Mouse (Mus musculus): ENCODE measurements around the gene a. TPM values are rescaled to one million over a fixed set of nuclear protein-coding genes. Genes with fewer than 3 reads are reported as not detected.
"Not testable (repeated sequence)": the region's sequence is repeated elsewhere in the genome, so short reads cannot be mapped to it uniquely, and the experiment has no call there.

The a gene
- polyA plus RNA-seq, 1 experiment, result not detected

- H3K4me3 ChIP-seq (ENCODE audit: insufficient read depth, low read depth, low read length), result no peak overlapping the region
- no peaks in the 10 kb centered on the region for H3K27me3 ChIP-seq (replicated peaks; ENCODE audit: control insufficient read depth, insufficient read depth, low read length)
- no peak for DNase-seq
- no peak overlapping the region for H3K27ac ChIP-seq (ENCODE audit: insufficient read depth, low read depth, low read length)
- H3K4me1 ChIP-seq (ENCODE audit: control insufficient read depth, insufficient read depth, low read length), result no peaks in the 10 kb centered on the region
- TF ChIP-seq POLR2A (IDR thresholded peaks at IDR 0.05; ENCODE audit: low read depth, low read length) (no peak), CTCF (conservative IDR thresholded peaks at IDR 0.05; ENCODE audit: insufficient read depth, insufficient read length, low read depth, low read length) (no peak)
- no peaks in the 10 kb centered on the region for H3K36me3 ChIP-seq (ENCODE audit: control insufficient read depth, insufficient read depth, low read length)
- WGBS, result 89% methylated on average over 5 of the region's 5 CpGs
Measured at GRCm38 (mm10) chr2:154972981-154973380, 181.8 kb downstream of the a start.

DNA sequence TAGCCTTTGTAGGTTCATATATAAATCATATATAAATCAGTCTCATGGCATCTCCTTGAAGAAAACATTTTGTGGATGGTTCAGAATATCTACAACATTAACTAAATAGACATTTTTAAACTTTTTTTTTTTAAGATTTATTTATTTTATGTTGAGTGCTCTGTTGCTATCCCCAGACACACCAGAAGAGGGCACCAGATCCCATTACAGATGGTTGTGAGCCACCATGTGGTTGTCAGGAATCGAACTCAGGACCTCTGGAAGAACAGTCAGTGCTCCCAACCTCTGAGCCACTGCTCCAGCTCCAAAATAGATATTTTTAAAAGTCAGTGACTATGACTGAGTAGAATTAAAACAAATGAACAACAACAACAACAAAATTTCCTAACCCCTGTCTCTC lies 195.4 kb downstream of the a start:
- Histone ChIP-seq H3K27me3 (replicated peaks; ENCODE audit: control insufficient read depth, insufficient read depth, low read length) (no peaks in the 10 kb centered on the region), H3K4me3 (ENCODE audit: insufficient read depth, low read depth, low read length) (no peak overlapping the region), H3K27ac (ENCODE audit: insufficient read depth, low read depth, low read length) (no peak overlapping the region), H3K36me3 (ENCODE audit: control insufficient read depth, insufficient read depth, low read length) (no peaks in the 10 kb centered on the region), H3K4me1 (ENCODE audit: control insufficient read depth, insufficient read depth, low read length) (no peaks in the 10 kb centered on the region)
- 80% methylated on average over 1 of the region's 1 CpGs for WGBS
- DNase-seq, result no peak
- peak; percentile 28; the same call in 1 of the 2 replicates for TF ChIP-seq CTCF (conservative IDR thresholded peaks at IDR 0.05; ENCODE audit: insufficient read depth, insufficient read length, low read depth, low read length)
- TF ChIP-seq POLR2A (IDR thresholded peaks at IDR 0.05; ENCODE audit: low read depth, low read length), result no peak

GRCm38 (mm10) chr2:154991411-154991810 lies 200.2 kb downstream of the a start:
- H3K36me3 ChIP-seq (ENCODE audit: control insufficient read depth, insufficient read depth, low read length), result no peaks in the 10 kb centered on the region
- no peaks in the 10 kb centered on the region for H3K27me3 ChIP-seq (replicated peaks; ENCODE audit: control insufficient read depth, insufficient read depth, low read length)
- TF ChIP-seq CTCF (conservative IDR thresholded peaks at IDR 0.05; ENCODE audit: insufficient read depth, insufficient read length, low read depth, low read length) (no peak), POLR2A (IDR thresholded peaks at IDR 0.05; ENCODE audit: low read depth, low read length) (no peak)
- no peak overlapping the region for H3K27ac ChIP-seq (ENCODE audit: insufficient read depth, low read depth, low read length)
- WGBS, result 62% methylated on average over 8 of the region's 8 CpGs
- no peaks in the 10 kb centered on the region for H3K4me1 ChIP-seq (ENCODE audit: control insufficient read depth, insufficient read depth, low read length)
- DNase-seq, result no peak
- H3K4me3 ChIP-seq (ENCODE audit: insufficient read depth, low read depth, low read length), result no peak overlapping the region

DNA sequence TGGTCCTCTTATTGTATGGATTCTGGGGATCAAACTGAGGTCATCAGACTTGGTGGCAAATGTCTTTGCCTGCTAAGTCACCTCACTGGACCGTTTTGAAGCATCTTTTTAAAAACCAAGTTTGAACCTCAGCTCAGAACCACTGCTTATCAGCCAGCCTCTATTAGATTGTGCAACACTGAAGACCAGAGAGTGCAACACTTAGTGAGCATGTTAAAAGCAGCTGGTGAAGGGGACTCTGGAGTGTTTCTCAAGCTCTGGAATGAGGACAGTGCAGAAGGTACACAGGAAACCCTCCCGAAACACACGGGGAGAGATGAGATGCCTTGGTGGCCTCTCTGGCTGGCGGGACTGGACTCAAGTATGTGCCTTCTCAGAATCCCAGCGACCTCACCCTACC lies 200.9 kb downstream of the a start:
- Histone ChIP-seq H3K27me3 (replicated peaks; ENCODE audit: control insufficient read depth, insufficient read depth, low read length) (no peaks in the 10 kb centered on the region), H3K4me1 (ENCODE audit: control insufficient read depth, insufficient read depth, low read length) (no peaks in the 10 kb centered on the region), H3K36me3 (ENCODE audit: control insufficient read depth, insufficient read depth, low read length) (no peaks in the 10 kb centered on the region), H3K4me3 (ENCODE audit: insufficient read depth, low read depth, low read length) (no peak overlapping the region), H3K27ac (ENCODE audit: insufficient read depth, low read depth, low read length) (no peak overlapping the region)
- DNase-seq, result no peak
- WGBS, result 78% methylated on average over 5 of the region's 5 CpGs
- TF ChIP-seq POLR2A (IDR thresholded peaks at IDR 0.05; ENCODE audit: low read depth, low read length) (no peak), CTCF (conservative IDR thresholded peaks at IDR 0.05; ENCODE audit: insufficient read depth, insufficient read length, low read depth, low read length) (no peak)

- no peaks in the 10 kb centered on the region for H3K4me1 ChIP-seq (ENCODE audit: control insufficient read depth, insufficient read depth, low read length)
- DNase-seq, result no peak
- H3K27me3 ChIP-seq (replicated peaks; ENCODE audit: control insufficient read depth, insufficient read depth, low read length), result no peaks in the 10 kb centered on the region
- 93% methylated on average over 11 of the region's 11 CpGs for WGBS
- no peak overlapping the region for H3K27ac ChIP-seq (ENCODE audit: insufficient read depth, low read depth, low read length)
- H3K4me3 ChIP-seq (ENCODE audit: insufficient read depth, low read depth, low read length), result no peak overlapping the region
- no peaks in the 10 kb centered on the region for H3K36me3 ChIP-seq (ENCODE audit: control insufficient read depth, insufficient read depth, low read length)
- TF ChIP-seq CTCF (conservative IDR thresholded peaks at IDR 0.05; ENCODE audit: insufficient read depth, insufficient read length, low read depth, low read length) (no peak), POLR2A (IDR thresholded peaks at IDR 0.05; ENCODE audit: low read depth, low read length) (no peak)
Measured at GRCm38 (mm10) chr2:155005491-155005890, 214.3 kb downstream of the a start.

DNA sequence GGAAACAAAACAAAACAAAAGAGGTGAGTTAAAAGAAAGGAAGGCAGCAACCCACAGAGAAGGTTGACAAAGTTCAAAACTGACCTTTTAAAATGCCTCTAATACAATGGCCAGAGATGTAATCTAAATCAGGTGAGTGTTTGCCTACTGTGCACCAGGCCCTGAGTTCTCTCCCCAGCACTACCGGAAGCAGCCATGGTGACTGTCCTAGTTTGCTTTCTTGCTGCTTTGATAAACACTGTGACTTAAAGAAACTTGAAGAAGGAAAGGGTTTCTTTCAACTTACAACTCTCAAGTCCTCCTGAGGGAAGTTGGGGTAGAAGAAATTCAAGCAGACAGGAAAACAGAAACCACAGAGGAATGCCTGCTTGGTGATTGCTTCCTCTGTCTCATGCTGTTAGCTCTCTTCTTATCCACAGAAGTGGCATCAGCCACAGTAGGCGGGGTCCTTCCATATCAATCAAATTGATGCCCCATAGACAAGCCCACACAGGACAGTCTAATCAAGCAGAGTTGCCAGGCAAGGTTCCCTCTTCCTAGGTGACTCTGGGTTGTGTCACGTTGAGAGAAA lies 220.0 kb downstream of the a start:
- no peak for DNase-seq
- Histone ChIP-seq H3K27me3 (replicated peaks; ENCODE audit: control insufficient read depth, insufficient read depth, low read length) (no peaks in the 10 kb centered on the region), H3K4me3 (ENCODE audit: insufficient read depth, low read depth, low read length) (no peak overlapping the region), H3K36me3 (ENCODE audit: control insufficient read depth, insufficient read depth, low read length) (no peaks in the 10 kb centered on the region), H3K27ac (ENCODE audit: insufficient read depth, low read depth, low read length) (no peak overlapping the region), H3K4me1 (ENCODE audit: control insufficient read depth, insufficient read depth, low read length) (no peaks in the 10 kb centered on the region)
- no peak for TF ChIP-seq CTCF (conservative IDR thresholded peaks at IDR 0.05; ENCODE audit: insufficient read depth, insufficient read length, low read depth, low read length)
- 63% methylated on average over 3 of the region's 3 CpGs for WGBS

- 88% methylated on average over 6 of the region's 6 CpGs for WGBS
- no peak overlapping the region for H3K4me3 ChIP-seq (ENCODE audit: insufficient read depth, low read depth, low read length)
- H3K36me3 ChIP-seq (ENCODE audit: control insufficient read depth, insufficient read depth, low read length), result no peaks in the 10 kb centered on the region
- DNase-seq, result no peak
- TF ChIP-seq CTCF (conservative IDR thresholded peaks at IDR 0.05; ENCODE audit: insufficient read depth, insufficient read length, low read depth, low read length) (no peak), POLR2A (IDR thresholded peaks at IDR 0.05; ENCODE audit: low read depth, low read length) (no peak)
- no peak overlapping the region for H3K27ac ChIP-seq (ENCODE audit: insufficient read depth, low read depth, low read length)
- H3K4me1 ChIP-seq (ENCODE audit: control insufficient read depth, insufficient read depth, low read length), result no peaks in the 10 kb centered on the region
- H3K27me3 ChIP-seq (replicated peaks; ENCODE audit: control insufficient read depth, insufficient read depth, low read length), result no peaks in the 10 kb centered on the region
Measured at GRCm38 (mm10) chr2:155012991-155013390, 221.8 kb downstream of the a start.

- not testable (repeated sequence) for H3K4me1 ChIP-seq (ENCODE audit: control insufficient read depth, insufficient read depth, low read length); H3K27me3 ChIP-seq (replicated peaks; ENCODE audit: control insufficient read depth, insufficient read depth, low read length); H3K36me3 ChIP-seq (ENCODE audit: control insufficient read depth, insufficient read depth, low read length); DNase-seq; H3K27ac ChIP-seq (ENCODE audit: insufficient read depth, low read depth, low read length); H3K4me3 ChIP-seq (ENCODE audit: insufficient read depth, low read depth, low read length)
- 50% methylated on average over 8 of the region's 9 CpGs for WGBS
Measured at GRCm38 (mm10) chr2:155016751-155017150, 225.5 kb downstream of the a start.

DNA sequence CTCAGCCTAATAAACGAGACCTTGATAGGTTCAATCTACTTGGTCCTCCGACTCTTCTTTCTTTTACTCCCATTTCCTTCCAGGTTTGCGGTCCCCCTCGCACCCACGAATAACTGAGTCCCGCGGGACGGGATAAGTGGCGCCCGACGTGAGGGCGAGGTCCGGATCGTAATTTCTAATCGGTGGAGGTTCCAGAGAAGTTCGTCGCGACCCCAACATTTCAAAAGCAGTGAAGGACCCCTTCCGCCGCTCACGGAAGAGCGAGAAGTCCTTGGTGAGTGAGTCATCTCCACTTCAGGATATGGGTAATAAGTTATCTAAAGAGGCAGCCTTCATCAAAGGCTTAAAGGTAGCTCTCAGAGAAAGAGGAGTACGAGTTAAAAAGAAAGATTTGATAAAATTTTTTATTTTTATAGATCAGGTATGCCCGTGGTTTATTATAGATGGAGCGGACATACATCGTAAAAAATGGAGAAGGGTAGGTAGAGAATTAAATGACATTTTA lies 227.1 kb downstream of the a start, which contains the start of gene Gm14226:
Gene Gm14226, plus strand, starts transcription at position 16 of the 505 bp plus-strand sequence.
- not testable (repeated sequence) for H3K36me3 ChIP-seq (ENCODE audit: control insufficient read depth, insufficient read depth, low read length); H3K27me3 ChIP-seq (replicated peaks; ENCODE audit: control insufficient read depth, insufficient read depth, low read length); DNase-seq; H3K27ac ChIP-seq (ENCODE audit: insufficient read depth, low read depth, low read length); H3K4me1 ChIP-seq (ENCODE audit: control insufficient read depth, insufficient read depth, low read length)
- peak within 1 kb of the TSS; percentile 60 for H3K4me3 ChIP-seq (ENCODE audit: insufficient read depth, low read depth, low read length)
- WGBS, result 4% methylated on average over 24 of the region's 26 CpGs
